Mouse (Mus musculus): ENCODE results near the gene Mcub. TPM values are rescaled to one million over a fixed set of nuclear protein-coding genes. Genes with fewer than 3 reads are reported as not detected.

Gene Mcub
- polyA plus RNA-seq, 1 experiment from 2014 or later: 5.1 TPM

DNA sequence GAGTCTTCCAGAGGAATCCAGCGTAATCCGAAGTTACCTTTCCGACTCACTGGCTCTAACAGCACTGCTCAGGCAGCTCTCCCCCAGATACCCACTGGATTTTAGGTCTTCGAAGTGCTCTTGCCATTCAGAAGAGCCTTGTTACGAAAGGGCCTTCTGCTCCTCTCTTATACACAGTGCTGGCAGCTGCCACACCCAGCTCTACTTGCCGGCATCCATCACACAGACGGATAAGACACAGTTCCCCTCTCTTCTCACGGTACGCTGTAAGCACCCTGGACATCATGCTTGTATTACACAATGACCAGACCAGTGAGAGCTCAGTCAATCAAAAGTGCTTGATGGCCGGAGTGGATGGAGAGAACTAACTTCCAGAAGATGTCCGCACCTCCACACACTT is 11.8 kb upstream of the Mcub start:
- no peaks in the 10 kb centered on the region for H3K27me3 ChIP-seq (replicated peaks)
- no peaks in the 10 kb centered on the region for H3K9me3 ChIP-seq
- H3K27ac ChIP-seq: no peak overlapping the region
- no peaks in the 10 kb centered on the region for H3K4me1 ChIP-seq
- H3K4me3 ChIP-seq (replicated peaks): no peak overlapping the region
- WGBS: 77% methylated on average over 11 of the region's 11 CpGs
- peaks cover 18% of the 10 kb centered on the region for H3K36me3 ChIP-seq
- no peak for ATAC-seq (ENCODE audit: insufficient read depth, low FRiP score, low read depth)
- H3K4me2 ChIP-seq: no peak overlapping the region
- H3K9ac ChIP-seq: no peak overlapping the region

DNA sequence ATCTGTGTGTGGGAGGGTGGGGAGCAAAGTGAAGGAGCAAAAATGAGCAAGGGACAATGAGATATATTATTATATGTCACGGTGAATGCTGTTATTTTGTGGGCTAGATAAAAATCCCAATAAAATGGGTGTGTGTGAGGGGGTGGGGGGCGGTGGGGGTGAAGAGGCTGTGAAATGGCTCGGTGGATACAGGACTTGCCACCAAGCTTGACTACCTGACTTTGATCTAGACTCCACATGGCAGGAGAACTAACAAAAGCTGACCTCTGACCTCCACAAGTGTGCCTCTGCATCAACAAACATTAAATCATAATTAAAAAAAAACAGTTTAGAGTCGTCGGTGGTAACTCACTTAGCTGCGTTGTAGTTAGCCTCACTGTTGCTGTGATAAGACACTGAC is 9.5 kb upstream of the Mcub start:
- 28% methylated on average over 6 of the region's 6 CpGs for WGBS
- H3K9me3 ChIP-seq: no peaks in the 10 kb centered on the region
- no peak for ATAC-seq (ENCODE audit: insufficient read depth, low FRiP score, low read depth)

DNA sequence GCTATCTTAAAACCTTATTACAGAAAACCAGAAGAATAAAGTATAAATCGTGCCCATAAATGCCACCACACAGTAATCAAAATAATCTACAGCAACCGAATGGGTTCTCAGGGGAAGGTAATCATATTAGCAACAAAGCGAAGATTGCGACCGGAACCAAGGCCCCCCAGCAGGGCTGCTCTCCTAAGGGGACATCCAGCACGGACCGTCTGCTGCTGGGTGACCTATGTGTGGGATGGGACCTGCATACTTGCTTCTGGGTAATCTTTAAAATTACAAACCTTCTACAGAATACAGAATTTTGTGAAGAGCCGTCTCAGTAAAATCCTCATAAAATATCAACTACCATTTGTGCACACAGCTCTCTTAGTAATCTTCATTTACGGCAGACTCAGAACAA is 8.7 kb upstream of the Mcub start:
- Histone ChIP-seq H3K9ac (no peak overlapping the region), H3K27me3 (replicated peaks) (no peaks in the 10 kb centered on the region), H3K4me3 (replicated peaks) (no peak overlapping the region), H3K36me3 (peaks cover 11% of the 10 kb centered on the region), H3K9me3 (no peaks in the 10 kb centered on the region), H3K4me1 (no peaks in the 10 kb centered on the region), H3K27ac (no peak overlapping the region), H3K4me2 (no peak overlapping the region)
- 85% methylated on average over 9 of the region's 9 CpGs for WGBS
- no peak for ATAC-seq (ENCODE audit: insufficient read depth, low FRiP score, low read depth)

More for the DNA sequence above, 9.5 kb upstream of the Mcub start:
- Histone ChIP-seq H3K36me3 (peaks cover 11% of the 10 kb centered on the region), H3K27ac (no peak overlapping the region), H3K4me3 (replicated peaks) (no peak overlapping the region), H3K27me3 (replicated peaks) (no peaks in the 10 kb centered on the region), H3K4me1 (no peaks in the 10 kb centered on the region), H3K9ac (no peak overlapping the region), H3K4me2 (no peak overlapping the region)

DNA sequence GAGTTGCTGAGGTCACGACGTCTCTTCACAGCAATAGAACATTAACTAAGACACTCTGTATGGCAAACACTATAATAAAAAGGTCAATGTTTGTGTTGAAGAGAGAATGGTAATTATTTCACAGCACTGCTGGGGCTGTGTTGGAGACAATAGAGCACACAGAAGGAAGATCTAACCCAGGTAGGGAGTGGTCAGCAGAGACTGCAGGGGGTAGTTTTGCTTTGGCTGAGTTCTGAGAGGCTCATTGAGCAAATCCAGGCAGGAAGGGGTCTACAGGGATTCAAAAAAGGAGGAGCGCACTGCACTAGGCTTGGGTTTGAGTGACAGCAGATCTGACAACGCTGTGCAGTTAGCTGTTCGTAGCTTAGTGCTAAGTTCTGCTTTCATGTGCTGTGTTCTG is 6.3 kb upstream of the Mcub start:
- Histone ChIP-seq H3K4me1 (no peaks in the 10 kb centered on the region), H3K27ac (no peak overlapping the region), H3K9ac (no peak overlapping the region), H3K27me3 (replicated peaks) (no peaks in the 10 kb centered on the region), H3K9me3 (no peaks in the 10 kb centered on the region), H3K36me3 (no peaks in the 10 kb centered on the region), H3K4me2 (no peak overlapping the region), H3K4me3 (replicated peaks) (no peak overlapping the region)
- 81% methylated on average over 5 of the region's 5 CpGs for WGBS
- ATAC-seq (ENCODE audit: insufficient read depth, low FRiP score, low read depth): no peak

GRCm38 (mm10) chr3:129970529-129971515 is 816 bp upstream of the Mcub start:
- Histone ChIP-seq H3K4me2 (peak overlapping the region; percentile 100), H3K9ac (no peak overlapping the region), H3K4me1 (peaks cover 18% of the 10 kb centered on the region), H3K36me3 (no peaks in the 10 kb centered on the region), H3K9me3 (no peaks in the 10 kb centered on the region), H3K27ac (no peak overlapping the region), H3K4me3 (replicated peaks) (peak overlapping the region; percentile 57), H3K27me3 (replicated peaks) (peaks cover 7% of the 10 kb centered on the region; the same call in 1 of the 2 replicates)
- peak; percentile 54; the same call in 1 of the 2 replicates for ATAC-seq (ENCODE audit: insufficient read depth, low FRiP score, low read depth)
- WGBS: 10% methylated on average over 19 of the region's 19 CpGs

DNA sequence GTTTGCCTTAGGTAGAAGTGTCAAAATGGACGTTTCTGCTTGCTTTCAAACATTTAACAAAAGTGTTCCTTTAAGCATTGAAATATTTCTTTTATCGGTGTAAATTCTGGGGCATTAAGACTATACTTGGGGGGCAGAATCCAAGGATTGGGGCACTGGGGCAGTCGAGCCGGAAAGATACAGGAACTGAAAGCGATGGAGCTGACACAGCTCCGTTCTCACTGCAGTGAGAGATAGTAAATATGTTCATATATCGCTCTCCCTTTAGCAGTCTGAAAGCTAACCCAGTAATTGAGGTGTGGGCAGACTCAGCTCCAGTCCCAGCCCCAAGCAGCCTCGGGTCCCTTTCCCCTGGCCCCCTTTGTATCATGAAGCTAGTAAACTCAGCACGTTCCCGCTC is 975 bp downstream of the Mcub start:
- H3K27ac ChIP-seq: no peak overlapping the region
- H3K4me3 ChIP-seq (replicated peaks): peak overlapping the region; percentile 57
- H3K9me3 ChIP-seq: no peaks in the 10 kb centered on the region
- no peak overlapping the region for H3K9ac ChIP-seq
- H3K4me2 ChIP-seq: peak overlapping the region; percentile 100
- peaks cover 18% of the 10 kb centered on the region for H3K4me1 ChIP-seq
- H3K36me3 ChIP-seq: no peaks in the 10 kb centered on the region
- H3K27me3 ChIP-seq (replicated peaks): peaks cover 7% of the 10 kb centered on the region; the same call in 1 of the 2 replicates
- ATAC-seq (ENCODE audit: insufficient read depth, low FRiP score, low read depth): no peak
- WGBS: 41% methylated on average over 10 of the region's 10 CpGs

- H3K4me2 ChIP-seq: no peak overlapping the region
- no peak overlapping the region for H3K27ac ChIP-seq
- 67% methylated on average over 9 of the region's 9 CpGs for WGBS
- no peak for ATAC-seq (ENCODE audit: insufficient read depth, low FRiP score, low read depth)
- no peaks in the 10 kb centered on the region for H3K36me3 ChIP-seq
- H3K4me3 ChIP-seq (replicated peaks): no peak overlapping the region
- H3K27me3 ChIP-seq (replicated peaks): peaks cover 7% of the 10 kb centered on the region; the same call in 1 of the 2 replicates
- peaks cover 18% of the 10 kb centered on the region for H3K4me1 ChIP-seq
- no peaks in the 10 kb centered on the region for H3K9me3 ChIP-seq
- no peak overlapping the region for H3K9ac ChIP-seq
These were observed 2.1 kb downstream of the Mcub start for GRCm38 (mm10) chr3:129967874-129968273.

DNA sequence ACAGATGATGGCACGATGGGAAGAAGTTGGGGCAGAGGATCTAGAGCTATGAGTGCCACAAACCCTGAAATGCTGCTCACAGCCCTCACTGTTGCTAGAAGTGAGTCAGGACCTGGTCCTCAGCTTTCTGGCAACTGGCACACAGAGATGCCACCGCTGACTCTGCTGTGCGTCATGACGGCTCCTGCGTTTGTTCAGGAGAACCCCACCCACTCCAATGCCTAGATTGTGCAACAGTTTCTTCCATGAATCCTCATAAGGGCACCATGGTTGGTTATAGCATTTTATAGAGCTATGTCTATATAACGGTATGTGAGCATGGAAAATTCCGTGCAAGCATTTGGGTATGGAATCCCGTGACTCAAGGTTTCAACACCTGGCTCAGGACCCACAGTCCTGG is 5.3 kb downstream of the Mcub start:
- Histone ChIP-seq H3K36me3 (no peaks in the 10 kb centered on the region), H3K27ac (no peak overlapping the region), H3K27me3 (replicated peaks) (peaks cover 6% of the 10 kb centered on the region; the same call in 1 of the 2 replicates), H3K9ac (no peak overlapping the region), H3K4me2 (no peak overlapping the region), H3K4me1 (0 out of 2 replicates have a peak, but pooled peaks cover 4% of the 10 kb centered on the region), H3K9me3 (no peaks in the 10 kb centered on the region), H3K4me3 (replicated peaks) (no peak overlapping the region)
- no peak for ATAC-seq (ENCODE audit: insufficient read depth, low FRiP score, low read depth)
- 82% methylated on average over 8 of the region's 8 CpGs for WGBS

- no peaks in the 10 kb centered on the region for H3K4me1 ChIP-seq
- WGBS: 60% methylated on average over 8 of the region's 8 CpGs
- H3K36me3 ChIP-seq: no peaks in the 10 kb centered on the region
- ATAC-seq (ENCODE audit: insufficient read depth, low FRiP score, low read depth): no peak
- H3K27me3 ChIP-seq (replicated peaks): no peaks in the 10 kb centered on the region
- H3K9ac ChIP-seq: no peak overlapping the region
- H3K27ac ChIP-seq: no peak overlapping the region
- H3K9me3 ChIP-seq: no peaks in the 10 kb centered on the region
- H3K4me3 ChIP-seq (replicated peaks): no peak overlapping the region
- H3K4me2 ChIP-seq: no peak overlapping the region
These were observed 7.5 kb downstream of the Mcub start for GRCm38 (mm10) chr3:129962533-129962932.

DNA sequence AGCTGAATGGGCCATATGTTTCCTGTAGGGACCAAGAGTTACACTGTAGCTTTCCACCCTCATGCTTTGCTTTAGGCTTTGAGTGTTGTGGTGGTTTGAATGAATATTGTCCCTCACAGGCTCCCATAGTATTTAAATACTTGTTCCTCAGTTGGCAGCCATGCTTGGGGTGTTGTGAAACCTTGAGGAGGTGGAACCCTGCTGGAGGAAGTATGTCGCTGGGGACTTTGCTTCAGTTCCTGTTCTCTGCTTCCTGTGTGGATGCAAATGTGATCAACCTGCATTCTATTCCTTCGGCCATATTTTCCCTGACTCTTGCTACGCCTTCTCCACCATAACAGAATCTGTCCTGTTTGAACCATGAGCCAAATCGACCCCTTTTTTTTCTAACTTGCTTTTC is 16.7 kb downstream of the Mcub start:
- Histone ChIP-seq H3K36me3 (no peaks in the 10 kb centered on the region), H3K9me3 (no peaks in the 10 kb centered on the region), H3K27ac (no peak overlapping the region), H3K27me3 (replicated peaks) (no peaks in the 10 kb centered on the region), H3K4me1 (no peaks in the 10 kb centered on the region), H3K9ac (no peak overlapping the region), H3K4me2 (no peak overlapping the region), H3K4me3 (replicated peaks) (no peak overlapping the region)
- WGBS: 84% methylated on average over 4 of the region's 4 CpGs
- ATAC-seq (ENCODE audit: insufficient read depth, low FRiP score, low read depth): no peak

DNA sequence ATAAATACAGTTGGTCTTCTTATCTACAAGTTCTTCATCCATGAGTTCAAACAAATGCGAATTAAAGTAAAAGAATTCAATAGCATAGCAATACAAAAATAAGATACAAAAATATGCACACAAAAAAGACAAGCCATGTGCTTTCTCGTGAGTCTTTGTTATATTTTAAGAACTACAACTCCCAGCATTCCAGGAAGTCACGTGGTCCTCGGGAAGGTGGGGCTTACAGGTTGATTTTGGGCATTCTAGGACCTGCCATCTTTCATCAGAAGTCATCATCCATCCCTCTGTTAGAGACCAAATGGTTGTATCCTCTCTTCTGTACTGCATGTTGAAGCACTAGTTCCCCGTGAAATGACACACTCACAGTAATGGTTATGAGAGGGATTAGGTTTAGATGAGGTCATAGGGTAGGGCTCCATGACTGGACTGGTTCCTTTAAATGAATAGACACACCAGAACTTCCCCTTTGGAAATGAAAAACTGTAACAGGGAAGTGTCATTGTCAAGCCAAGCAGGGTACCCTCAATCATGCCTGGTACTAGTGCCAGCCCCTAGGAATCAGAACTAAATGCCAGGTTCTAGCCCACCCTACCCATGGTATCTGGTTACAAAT is 20.7 kb downstream of the Mcub start:
- Histone ChIP-seq H3K36me3 (no peaks in the 10 kb centered on the region), H3K9me3 (no peaks in the 10 kb centered on the region), H3K9ac (no peak overlapping the region), H3K4me2 (no peak overlapping the region), H3K4me1 (no peaks in the 10 kb centered on the region), H3K4me3 (replicated peaks) (no peak overlapping the region), H3K27me3 (replicated peaks) (no peaks in the 10 kb centered on the region), H3K27ac (no peak overlapping the region)
- no peak for ATAC-seq (ENCODE audit: insufficient read depth, low FRiP score, low read depth)
- WGBS: 82% methylated on average over 5 of the region's 5 CpGs

DNA sequence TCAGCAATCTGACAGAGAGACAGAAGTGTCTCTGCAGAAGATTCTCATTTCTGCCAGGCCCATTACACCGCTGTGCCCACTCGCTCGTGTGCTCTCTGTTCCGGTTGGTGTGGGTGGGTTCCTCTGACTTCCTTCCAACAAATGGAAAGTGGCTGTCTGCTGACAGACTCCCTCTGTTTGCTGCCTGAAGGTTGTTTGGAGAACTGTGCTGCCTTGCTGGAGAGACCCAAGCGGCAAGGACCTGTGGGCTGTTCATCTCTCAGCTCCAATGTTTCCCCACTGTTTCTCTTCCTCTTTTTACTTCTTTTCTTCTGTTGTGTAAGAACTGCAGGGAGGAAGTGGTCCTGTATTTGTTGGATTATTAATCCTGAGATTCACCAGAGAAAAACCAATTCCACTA is 21.6 kb downstream of the Mcub start:
- Histone ChIP-seq H3K27ac (no peak overlapping the region), H3K4me2 (no peak overlapping the region), H3K4me3 (replicated peaks) (no peak overlapping the region), H3K9me3 (no peaks in the 10 kb centered on the region), H3K27me3 (replicated peaks) (no peaks in the 10 kb centered on the region), H3K36me3 (no peaks in the 10 kb centered on the region), H3K4me1 (no peaks in the 10 kb centered on the region), H3K9ac (no peak overlapping the region)
- ATAC-seq (ENCODE audit: insufficient read depth, low FRiP score, low read depth): no peak
- 79% methylated on average over 5 of the region's 5 CpGs for WGBS

Measured in stomach, embryonic 15.5 days (tissue).